Mouse (Mus musculus): Measurements from ENCODE around the gene Map3k7. TPM values are rescaled to one million over a fixed set of nuclear protein-coding genes. Genes with fewer than 3 reads are reported as not detected.
A peak's percentile ranks its signal among the peaks of the same experiment; 100 is the strongest.

Gene Map3k7
- total RNA-seq (2015) (35.8 and 39.5 TPM in 2 replicates), total RNA-seq (2017) (30.7 and 40.8 TPM in 2 replicates)

DNA sequence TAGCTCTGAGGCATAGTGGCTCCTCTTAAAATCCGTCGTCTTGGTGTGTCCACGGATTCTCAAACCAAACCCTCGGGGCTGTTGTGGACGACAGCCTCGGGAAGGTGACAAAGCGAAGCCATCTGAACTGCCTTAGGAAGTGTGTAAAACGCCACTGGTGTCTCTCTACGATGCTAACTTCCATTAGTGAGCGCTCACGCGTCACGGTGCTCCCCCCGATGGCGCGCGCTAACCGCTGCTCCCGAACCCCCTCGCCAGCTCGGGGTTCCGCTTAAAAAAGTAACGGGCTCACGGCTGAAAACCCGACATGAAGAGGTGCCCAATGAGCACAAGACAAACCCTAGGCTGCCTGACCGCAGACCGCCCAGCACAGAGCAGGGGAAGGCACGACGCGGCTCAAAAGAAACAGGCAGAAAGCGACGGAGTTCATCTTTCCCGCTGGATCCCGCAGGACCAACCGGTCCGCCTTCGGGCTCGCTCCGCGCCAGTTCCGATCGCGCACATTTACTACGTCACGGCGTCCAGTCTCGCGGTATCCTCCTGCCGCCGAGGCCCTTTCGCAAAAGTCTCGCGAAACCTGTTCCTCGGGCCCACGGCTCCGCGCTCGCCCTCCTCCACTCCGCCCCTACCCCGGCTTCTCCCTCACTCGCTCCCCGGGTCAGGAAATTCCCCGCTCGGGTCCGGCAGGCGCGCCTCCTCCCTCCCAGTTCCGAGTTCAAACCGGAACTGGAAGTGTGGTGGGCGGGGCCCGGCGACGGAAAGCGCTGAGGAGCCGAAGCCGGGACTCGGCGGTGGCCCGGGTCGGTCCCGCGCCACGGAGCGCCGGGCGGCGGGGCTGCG, at the start of gene Map3k7:
Gene Map3k7, plus strand, starts transcription at position 744 of the 840 bp plus-strand sequence.
- peak; percentile 90 for ATAC-seq (ENCODE audit: poor library complexity, severe bottlenecking)

DNA sequence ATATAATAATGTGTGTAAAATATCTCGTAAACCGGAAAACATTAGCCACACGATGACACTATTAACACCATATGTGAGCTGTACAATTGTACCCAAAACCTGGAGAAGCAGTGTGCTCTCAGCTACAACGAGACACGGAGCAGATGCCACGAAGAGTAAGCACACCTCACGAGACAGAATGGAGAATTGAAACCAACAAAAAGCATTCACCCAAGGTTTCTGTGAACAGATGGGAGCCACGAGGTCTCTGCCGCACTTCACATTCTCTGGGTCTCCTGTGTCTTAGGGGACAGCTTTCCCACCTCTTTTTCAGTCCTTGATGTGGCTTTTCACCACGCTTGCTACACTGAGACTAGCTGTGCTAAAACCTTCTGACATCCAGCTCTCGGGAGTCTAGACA, 48.8 kb upstream of the Map3k7 start:
- no peak for ATAC-seq (ENCODE audit: poor library complexity, severe bottlenecking)

- ATAC-seq (ENCODE audit: poor library complexity, severe bottlenecking), result no peak
Measured at GRCm38 (mm10) chr4:31918717-31919116, 45.2 kb upstream of the Map3k7 start.

GRCm38 (mm10) chr4:31922215-31922614, 41.7 kb upstream of the Map3k7 start:
- ATAC-seq (ENCODE audit: poor library complexity, severe bottlenecking), result no peak

DNA sequence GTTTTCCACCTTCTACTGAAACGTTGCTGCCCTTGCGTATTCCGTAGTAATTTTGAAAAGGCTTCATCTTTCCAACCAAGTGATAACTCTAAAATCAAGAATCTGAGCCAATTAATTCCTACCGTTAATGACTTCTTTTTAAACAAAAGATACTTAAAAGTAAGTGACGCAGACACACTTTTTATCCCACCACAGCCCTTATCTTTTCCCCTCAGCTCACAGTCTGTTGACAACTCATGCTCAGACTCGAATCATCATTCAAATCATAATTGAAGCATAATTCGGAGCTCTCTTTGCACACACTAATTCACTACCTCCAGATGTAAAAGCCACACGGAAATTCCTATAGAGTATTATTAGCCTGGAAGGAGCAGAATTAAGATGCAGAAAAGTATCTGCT, 40.5 kb upstream of the Map3k7 start:
- ATAC-seq (ENCODE audit: poor library complexity, severe bottlenecking), result no peak

GRCm38 (mm10) chr4:31924301-31925185, 39.4 kb upstream of the Map3k7 start:
- ATAC-seq (ENCODE audit: poor library complexity, severe bottlenecking), result no peak

- no peak for ATAC-seq (ENCODE audit: poor library complexity, severe bottlenecking)
Measured at GRCm38 (mm10) chr4:31933171-31933570, 30.7 kb upstream of the Map3k7 start.

- ATAC-seq (ENCODE audit: poor library complexity, severe bottlenecking), result no peak
Measured at GRCm38 (mm10) chr4:31935831-31936306, 28.0 kb upstream of the Map3k7 start.

- no peak for ATAC-seq (ENCODE audit: poor library complexity, severe bottlenecking)
Measured at GRCm38 (mm10) chr4:31936358-31936757, 27.5 kb upstream of the Map3k7 start.

DNA sequence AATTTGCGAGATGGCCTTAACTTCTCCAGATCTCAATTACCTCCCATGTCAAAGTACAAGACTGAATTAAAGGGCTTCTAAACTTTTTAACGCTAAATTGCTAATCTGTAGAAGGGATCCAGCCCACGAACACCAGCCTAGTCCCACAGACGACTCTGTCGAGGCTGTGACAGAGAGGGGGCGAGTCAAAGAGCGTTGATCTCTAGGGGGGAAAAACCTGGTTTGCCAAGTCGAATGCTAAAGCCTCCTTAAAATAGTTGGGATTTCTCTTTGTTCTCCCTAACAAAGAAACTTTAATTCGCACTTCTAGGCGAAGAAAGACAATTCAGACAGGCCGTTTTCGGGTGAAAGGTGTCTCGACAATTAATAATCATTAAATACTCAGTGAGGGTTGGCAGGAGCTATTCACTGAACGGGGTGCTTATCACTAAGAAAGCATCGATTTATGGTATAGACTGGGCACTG, 27.0 kb upstream of the Map3k7 start:
- ATAC-seq (ENCODE audit: poor library complexity, severe bottlenecking), result no peak

GRCm38 (mm10) chr4:31937376-31938281, 26.3 kb upstream of the Map3k7 start:
- ATAC-seq (ENCODE audit: poor library complexity, severe bottlenecking), result peak; percentile 45

DNA sequence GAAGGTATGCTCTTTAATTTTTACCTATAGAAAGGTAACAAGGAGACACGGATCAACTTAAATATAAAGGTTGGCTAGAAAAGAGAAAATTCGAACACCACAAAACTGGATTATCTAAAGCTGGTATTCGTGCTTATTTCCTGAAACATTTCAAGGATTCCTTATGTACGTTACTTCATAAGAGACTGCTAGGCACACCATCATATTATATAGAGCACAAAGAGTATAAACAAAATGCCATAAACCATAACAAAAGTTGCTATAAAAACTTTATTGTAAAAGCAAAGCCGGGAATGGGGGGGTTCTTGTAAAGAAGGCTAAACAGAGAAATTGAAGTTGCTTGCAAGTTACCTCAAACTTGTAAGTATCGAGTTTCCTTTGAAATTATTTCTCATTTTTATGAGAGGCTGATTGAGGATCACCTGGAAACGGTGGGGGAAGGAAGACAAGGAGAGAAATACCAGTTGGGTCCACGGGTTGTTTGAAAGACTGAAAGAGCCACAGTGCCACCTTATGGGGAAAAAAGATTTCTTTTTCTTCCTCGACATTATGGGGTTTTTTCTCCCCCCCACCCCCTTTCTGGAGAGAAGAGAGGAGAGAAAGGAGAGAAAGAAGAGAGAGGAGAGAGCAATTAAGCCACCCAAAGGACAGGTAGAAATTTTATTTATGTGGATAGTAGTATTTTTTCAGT, 25.3 kb upstream of the Map3k7 start:
- no peak for ATAC-seq (ENCODE audit: poor library complexity, severe bottlenecking)

- no peak for ATAC-seq (ENCODE audit: poor library complexity, severe bottlenecking)
Measured at GRCm38 (mm10) chr4:31941616-31942015, 22.3 kb upstream of the Map3k7 start.

DNA sequence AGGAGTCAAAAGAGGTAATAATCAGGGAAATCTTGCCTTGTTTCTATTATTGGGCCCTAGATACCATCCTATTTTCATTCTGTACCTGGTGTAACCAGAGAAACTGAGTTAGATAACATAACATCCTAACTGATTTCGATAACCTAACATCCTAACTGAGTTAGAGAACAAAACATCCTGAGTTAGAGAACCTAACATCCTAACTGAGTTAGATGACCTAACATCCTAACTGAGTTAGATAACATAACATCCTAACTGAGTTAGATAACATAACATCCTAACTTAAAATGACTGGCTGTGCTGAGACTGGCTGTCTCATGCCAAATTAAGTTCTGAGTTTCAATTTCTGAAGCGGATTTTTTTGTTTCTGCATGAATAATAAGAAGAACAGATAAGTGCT, 20.9 kb upstream of the Map3k7 start:
- no peak for ATAC-seq (ENCODE audit: poor library complexity, severe bottlenecking)

GRCm38 (mm10) chr4:31964194-31964875, 438 bp downstream of the Map3k7 start:
- 0 out of 2 replicates have a peak, but pooled peaks have one; percentile 10 for ATAC-seq (ENCODE audit: poor library complexity, severe bottlenecking)

DNA sequence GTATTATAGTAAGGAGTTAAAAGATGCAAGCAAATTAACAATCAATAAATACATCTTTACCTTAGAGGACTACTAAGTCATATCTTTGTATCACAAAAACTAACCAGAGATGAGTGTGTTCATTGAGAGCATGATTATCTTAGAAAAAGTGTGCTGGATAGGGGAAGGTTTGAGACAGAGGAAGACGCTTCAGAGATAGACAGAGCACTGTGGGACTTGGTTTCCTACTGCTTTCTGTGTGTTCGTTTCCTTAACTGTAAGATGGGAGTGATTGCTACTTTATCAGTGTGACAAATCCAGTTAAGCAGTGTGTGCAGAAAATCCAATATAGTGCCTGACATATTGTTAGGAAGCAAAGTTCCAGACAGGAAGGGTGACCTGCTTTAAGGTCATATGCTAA, 1.3 kb downstream of the Map3k7 start:
- no peak for ATAC-seq (ENCODE audit: poor library complexity, severe bottlenecking)

- ATAC-seq (ENCODE audit: poor library complexity, severe bottlenecking), result no peak
Measured at GRCm38 (mm10) chr4:31971437-31971836, 7.5 kb downstream of the Map3k7 start.

- peak; percentile 40; the same call in 1 of the 2 replicates for ATAC-seq (ENCODE audit: poor library complexity, severe bottlenecking)
Measured at GRCm38 (mm10) chr4:31972181-31972580, 8.3 kb downstream of the Map3k7 start.
